Mouse (Mus musculus) activated CD4-positive, CD25-positive, alpha-beta regulatory T cell, adult 4 months (primary cell): ENCODE results near the gene Srbd1. TPM values are rescaled to one million over a fixed set of nuclear protein-coding genes. Genes with fewer than 3 reads are reported as not detected.

Experiments used
- ATAC-seq: one replicate; pipeline ENCODE4 v1.8.0; 2017
- polyA plus RNA-seq, 2 experiments: library from polyadenylated mRNA; unstranded; fragments of 100-300 nt; shearing (Covaris generic); gene quantifications; one replicate each; pipeline ENCODE4 v1.2.1; 2017

The Srbd1 gene
- polyA plus RNA-seq, 2 experiments from 2014 or later = 9.5 to 10.9 TPM

- peak; percentile 58 for ATAC-seq
These were observed 367 bp downstream of the Srbd1 start for GRCm38 (mm10) chr17:86144537-86145078.

- no peak for ATAC-seq
These were observed 9.1 kb downstream of the Srbd1 start for GRCm38 (mm10) chr17:86135835-86136234.

- ATAC-seq = no peak
These were observed 10.5 kb downstream of the Srbd1 start for GRCm38 (mm10) chr17:86134461-86134860.

DNA sequence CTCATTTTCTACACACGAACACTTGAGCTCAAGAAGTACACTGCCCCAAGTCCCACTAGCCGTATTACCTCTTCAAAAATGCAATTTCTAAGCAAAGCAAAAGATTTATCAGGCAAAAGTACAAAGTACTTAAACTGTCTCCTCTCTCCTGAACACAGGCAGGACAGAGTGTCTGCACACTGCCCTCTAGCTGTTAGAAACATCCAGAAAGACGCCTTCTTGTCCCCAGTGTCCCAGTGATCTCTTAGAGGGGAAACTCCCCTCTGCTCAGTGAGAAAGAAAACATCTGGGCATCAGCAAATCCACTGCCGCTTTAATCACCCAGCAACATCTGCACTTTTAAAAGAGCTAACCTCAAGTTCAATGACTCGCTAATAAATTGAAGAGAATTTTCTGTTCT, 12.4 kb downstream of the Srbd1 start:
- no peak for ATAC-seq

DNA sequence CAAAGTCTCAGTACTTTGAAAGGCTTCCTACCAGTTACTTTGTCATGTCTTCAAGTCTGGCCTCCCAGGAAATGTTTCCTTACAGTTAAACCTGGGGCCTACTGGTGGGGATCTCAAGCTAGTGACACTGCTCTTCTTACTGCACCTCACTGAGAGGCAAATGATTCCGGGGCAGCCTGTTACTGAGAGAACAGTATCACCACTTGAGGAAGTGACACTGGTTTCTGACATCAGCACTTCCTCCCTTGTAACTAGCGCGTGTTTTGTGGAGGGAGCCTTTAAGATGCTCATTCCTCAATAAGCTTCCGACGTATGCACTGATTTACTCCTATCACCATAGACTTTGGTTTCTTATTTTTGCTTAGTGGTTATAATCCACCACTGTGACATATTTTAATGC, 16.8 kb downstream of the Srbd1 start:
- no peak for ATAC-seq

GRCm38 (mm10) chr17:86125908-86126307, 19.1 kb downstream of the Srbd1 start:
- no peak for ATAC-seq

- ATAC-seq = no peak
These were observed 21.8 kb downstream of the Srbd1 start for GRCm38 (mm10) chr17:86123146-86123545.

GRCm38 (mm10) chr17:86096875-86097274, 48.1 kb downstream of the Srbd1 start:
- ATAC-seq = no peak

DNA sequence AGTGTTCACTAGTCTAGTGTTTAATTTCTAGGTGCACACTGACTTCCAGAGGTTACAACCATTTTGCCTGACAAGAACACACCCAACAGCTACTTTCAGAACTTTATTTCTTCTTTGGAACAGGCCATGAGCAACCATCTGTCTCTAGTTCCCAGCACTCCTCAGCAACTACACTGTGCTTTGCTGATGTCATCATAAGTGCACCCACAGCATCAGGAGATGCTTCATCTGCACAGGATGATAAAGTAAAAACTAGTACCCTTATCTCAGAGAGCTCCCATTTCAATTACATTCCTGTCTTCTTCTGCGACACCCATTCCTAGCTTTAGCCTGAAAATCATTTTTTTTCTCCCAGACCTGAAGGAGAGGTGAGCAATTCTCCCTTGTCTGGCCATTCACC, 51.9 kb downstream of the Srbd1 start:
- ATAC-seq = no peak

DNA sequence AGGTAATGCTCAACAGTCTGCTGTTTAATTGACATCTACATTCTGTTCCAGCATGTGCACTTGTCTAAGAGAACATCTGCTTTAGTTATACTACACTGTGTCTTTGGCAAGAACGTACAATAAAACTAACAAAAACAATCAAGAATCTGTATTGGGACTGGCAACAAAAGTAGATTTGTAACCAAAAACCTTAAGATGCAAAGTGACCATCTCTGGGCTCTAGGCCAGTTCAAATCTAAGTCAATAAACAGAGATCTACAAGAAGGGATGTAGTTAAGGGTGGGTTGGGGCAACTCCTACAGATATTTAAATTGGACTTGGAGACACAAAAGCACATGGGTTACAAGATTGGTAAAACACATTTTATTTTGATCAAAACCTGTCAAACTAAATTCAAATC, 53.3 kb downstream of the Srbd1 start:
- no peak for ATAC-seq

- ATAC-seq = no peak
These were observed 54.9 kb downstream of the Srbd1 start for GRCm38 (mm10) chr17:86089893-86090588.

DNA sequence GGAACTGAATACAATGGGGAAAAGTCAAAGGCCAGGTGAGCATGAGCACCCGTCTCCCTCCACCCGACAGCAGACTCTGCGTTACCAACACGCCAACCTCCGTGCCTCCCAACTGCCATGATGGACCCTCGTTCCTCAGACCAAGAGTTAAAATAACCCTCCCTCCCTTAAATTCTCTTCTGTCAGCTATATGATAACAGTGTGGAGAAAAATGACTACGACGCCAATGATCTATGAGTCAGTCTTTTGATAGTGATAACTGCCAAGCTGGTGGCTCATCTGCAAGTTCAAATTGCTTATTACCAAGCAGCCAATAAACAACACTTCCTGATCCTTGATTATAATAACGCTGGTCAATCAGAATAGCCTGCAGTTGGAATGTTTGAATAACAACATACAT, 57.1 kb downstream of the Srbd1 start:
- ATAC-seq = no peak

DNA sequence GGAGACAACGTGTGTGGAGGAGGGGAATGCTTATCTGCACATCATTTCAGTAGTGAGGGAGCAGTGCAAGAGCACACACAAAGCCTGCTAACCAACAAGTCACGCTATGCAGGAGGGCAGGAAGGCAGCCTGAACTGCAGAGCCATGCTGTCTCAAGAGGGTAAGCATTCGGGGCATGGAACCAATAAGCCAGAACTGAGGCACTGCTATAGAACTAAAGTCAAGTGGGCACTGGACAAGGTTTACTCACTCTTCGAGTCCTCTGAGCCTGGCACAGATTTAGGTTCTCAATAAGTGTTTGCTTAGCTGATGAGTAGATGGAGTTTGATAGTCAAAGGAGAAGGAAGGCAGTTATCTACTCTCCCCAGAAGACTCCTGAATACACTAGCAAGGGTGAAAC, 58.8 kb downstream of the Srbd1 start:
- no peak for ATAC-seq

DNA sequence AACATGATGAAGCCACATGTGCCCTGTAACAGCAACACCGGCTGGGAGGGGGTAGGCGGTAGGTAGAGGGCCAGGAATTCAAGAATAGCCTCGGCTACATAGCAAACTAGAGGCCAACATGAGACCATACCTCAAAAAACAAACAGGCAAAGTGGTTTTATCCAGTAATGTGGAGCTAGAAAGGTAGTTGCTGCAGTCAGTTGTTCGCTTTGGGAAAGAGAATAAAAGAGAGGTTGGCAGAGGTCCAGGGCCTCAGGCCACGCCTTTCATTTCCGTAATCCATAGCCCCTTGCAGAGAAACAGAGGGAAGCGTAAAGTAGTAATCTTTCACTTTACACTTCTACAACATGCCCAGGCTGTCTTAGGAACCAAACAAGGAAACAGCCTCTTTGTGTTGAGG, 61.8 kb downstream of the Srbd1 start:
- ATAC-seq = no peak

GRCm38 (mm10) chr17:86078060-86078459, 66.9 kb downstream of the Srbd1 start:
- ATAC-seq = no peak

DNA sequence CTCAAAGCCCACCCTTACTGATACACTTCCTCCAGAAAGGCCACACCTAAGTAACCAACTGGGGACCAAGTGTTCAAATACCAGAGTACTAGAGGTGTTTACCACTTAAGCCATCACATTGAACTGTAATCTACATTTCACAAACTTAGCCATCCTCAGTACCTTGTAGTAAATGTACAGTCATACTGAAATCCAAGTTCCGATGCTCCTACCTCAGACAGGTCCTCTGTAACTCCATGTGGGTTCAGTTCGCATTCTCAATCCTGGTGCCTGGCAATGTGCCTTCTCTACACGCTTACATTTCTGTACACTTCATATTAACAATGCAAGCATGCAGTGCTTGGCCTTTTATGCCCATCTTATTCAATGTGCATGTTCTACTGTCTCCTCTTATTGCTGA, 77.5 kb downstream of the Srbd1 start:
- no peak for ATAC-seq

DNA sequence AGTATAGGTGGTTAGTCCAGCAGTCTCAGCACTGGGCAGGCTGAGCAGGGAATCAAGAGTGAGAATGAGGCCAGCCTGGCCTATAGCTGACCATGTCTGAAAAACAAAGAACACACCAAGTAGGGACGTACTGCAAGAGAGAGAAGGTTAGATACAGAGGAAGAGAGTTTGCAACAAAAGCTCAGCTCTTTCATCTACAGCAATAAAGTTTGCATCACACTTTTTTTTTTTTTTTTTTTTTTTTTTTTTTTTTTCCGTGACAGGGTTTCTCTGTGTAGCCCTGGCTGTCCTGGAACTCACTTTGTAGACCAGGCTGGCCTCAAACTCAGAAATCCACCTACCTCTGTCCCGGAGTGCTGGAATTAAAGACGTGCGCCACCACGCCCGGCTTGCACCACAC, 79.1 kb downstream of the Srbd1 start:
- ATAC-seq = no peak

DNA sequence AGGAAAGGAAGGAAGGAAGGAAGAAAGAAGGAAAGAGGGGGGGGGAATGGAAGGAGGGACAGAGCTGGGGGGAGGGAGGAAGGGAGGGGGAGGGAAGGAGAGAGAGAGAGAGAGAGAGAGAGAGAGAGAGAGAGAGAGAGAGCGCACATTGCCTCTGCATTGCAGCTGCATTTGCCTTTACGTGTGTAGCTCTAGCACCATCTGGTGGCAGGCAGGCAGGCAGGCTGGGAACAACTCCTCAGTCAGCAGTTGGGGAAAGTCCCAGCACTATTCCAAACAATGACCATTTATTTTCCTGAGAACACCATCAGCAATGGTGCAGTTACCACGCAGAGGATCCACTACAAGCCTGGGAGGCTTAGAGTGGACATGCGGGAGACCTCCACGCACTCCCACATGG, 81.5 kb downstream of the Srbd1 start:
- peak; percentile 65 for ATAC-seq

- ATAC-seq = no peak
These were observed 84.1 kb downstream of the Srbd1 start for GRCm38 (mm10) chr17:86060911-86061310.

DNA sequence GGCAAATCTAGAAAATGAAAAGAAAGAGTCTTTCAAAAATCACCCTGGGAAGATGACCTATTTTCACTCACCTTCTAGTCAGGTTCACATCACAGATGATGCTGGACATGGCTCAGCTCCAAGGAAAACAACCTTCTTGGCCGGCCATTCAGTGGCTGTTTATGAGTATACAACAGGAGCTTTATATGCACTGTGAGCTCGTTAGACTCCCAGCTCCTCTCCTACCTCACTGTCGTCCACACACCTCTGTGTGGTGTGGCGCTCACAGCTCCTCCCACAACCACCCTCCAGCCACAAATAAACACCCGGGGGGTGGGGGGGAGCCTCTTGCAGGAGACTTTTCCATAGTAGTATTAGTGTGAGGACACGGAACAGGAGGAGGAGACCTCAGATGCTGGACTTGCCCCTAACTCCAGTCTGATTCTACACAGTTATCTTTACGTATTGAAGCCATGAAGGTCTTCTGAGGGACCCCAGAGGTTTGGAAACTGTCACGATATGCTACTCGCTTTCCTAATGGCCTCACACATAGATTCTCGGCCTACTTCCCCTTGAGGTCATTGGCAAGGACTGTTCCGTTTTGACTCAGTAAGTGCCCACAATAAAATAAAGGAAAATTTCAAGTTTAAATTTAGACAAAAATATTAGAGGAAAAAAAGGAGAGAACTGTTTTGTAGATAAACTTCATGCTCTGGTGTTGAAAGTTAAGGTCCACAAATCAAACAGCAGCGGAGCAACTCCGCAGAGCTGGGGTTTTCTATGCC, 104.6 kb downstream of the Srbd1 start:
- ATAC-seq = no peak

DNA sequence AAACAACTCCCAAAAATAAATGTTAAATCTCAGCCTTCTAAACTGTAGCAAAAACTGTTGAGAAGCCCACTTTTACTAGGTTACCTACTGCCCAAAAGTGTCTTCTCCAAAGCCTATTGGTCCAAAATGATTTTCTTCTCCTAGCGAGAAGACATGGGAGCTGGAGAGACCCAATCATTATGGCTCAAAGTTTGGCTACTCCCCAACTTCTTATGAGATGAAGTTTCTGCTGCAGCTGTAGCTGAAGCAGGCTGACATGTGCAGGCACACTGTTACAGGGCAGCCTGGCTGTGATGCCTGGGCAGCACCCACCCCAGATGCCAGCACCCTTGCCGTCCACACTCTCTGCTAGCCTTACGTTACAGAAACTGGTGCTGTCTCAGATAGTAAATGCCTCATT, 105.2 kb downstream of the Srbd1 start:
- ATAC-seq = no peak

- ATAC-seq = no peak
These were observed 106.7 kb downstream of the Srbd1 start for GRCm38 (mm10) chr17:86038211-86038648.

DNA sequence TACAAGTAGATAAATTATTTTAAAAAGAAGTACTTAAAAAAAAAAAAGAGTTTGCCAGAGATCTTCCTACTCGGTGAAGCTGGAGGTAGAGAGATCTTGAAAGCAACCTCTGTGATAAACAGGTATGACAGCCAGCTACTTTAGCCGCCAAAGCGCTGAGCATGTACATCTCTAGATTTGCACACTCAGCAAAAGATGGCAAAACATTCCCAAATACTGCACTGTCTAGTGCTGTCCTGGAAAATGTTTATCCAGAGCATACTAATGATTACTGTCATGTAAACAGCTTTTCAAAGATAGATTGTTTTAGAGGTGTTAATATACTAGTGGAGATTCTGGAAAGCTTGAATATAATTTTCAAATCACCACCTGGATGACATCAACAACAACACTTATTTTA, 109.4 kb downstream of the Srbd1 start:
- no peak for ATAC-seq

GRCm38 (mm10) chr17:86035146-86035545, 109.8 kb downstream of the Srbd1 start:
- no peak for ATAC-seq
